Mouse (Mus musculus) liver, embryonic 15.5 days (tissue): ENCODE data around the gene Ift43. TPM values are rescaled to one million over a fixed set of nuclear protein-coding genes. Genes with fewer than 3 reads are reported as not detected.

Experiments used
- ATAC-seq: fragments of 200-750 bp; cut with Nextera tagmentation; 2 replicates; pipeline ENCODE4 v1.8.0; 2017; ENCODE audit warnings: moderate number of reproducible peaks, mild to moderate bottlenecking, moderate library complexity; ENCODE audit not compliant: insufficient read depth
- H3K27ac ChIP-seq: fragments of 300-500 bp; sonication (generic); replicated peaks from 2 replicates; pipeline ENCODE4 v1.5.1; 2015; ENCODE audit warnings: mild to moderate bottlenecking, inconsistent platforms
- H3K27me3 ChIP-seq: fragments of 300-500 bp; sonication (generic); 2 replicates; pipeline ENCODE4 v1.6.1; 2015; ENCODE audit warnings: mild to moderate bottlenecking, inconsistent platforms
- H3K36me3 ChIP-seq: fragments of 300-500 bp; sonication (generic); replicated peaks from 2 replicates; pipeline ENCODE4 v1.6.1; 2015; ENCODE audit warnings: moderate library complexity, mild to moderate bottlenecking, inconsistent platforms
- H3K4me1 ChIP-seq: fragments of 300-500 bp; sonication (generic); replicated peaks from 2 replicates; pipeline ENCODE4 v1.6.1; 2015; ENCODE audit warnings: inconsistent platforms
- H3K4me2 ChIP-seq: fragments of 300-500 bp; sonication (generic); 2 replicates; pipeline ENCODE4 v1.6.1; 2015; ENCODE audit warnings: moderate library complexity, mild to moderate bottlenecking, inconsistent platforms
- H3K4me3 ChIP-seq: fragments of 300-500 bp; sonication (generic); replicated peaks from 2 replicates; pipeline ENCODE4 v1.5.1; 2015; ENCODE audit warnings: mild to moderate bottlenecking, inconsistent platforms
- H3K9ac ChIP-seq: fragments of 300-500 bp; sonication (generic); 2 replicates; pipeline ENCODE4 v1.6.1; 2015; ENCODE audit warnings: moderate library complexity, mild to moderate bottlenecking, inconsistent platforms
- H3K9me3 ChIP-seq: fragments of 300-500 bp; sonication (generic); replicated peaks from 2 replicates; pipeline ENCODE4 v1.6.1; 2016; ENCODE audit warnings: inconsistent platforms
- WGBS: fragments of 180-500 bp; shearing (Covaris S2); methylation state at CpG from one replicate; pipeline ENCODE4 v1.1.7; 2015; ENCODE audit warnings: mixed read lengths; ENCODE audit not compliant: insufficient replicate concordance; 5-methylcytosine and 5-hydroxymethylcytosine counted together
- polyA plus RNA-seq: library from polyadenylated mRNA; unstranded; fragments of >200 nt; fragmentation: Nextera tagmentation; extraction: Ambion mirVana; gene quantifications from 2 replicates; pipeline ENCODE4 v1.2.1, GENCODE M21; 2015

The Ift43 gene
- polyA plus RNA-seq, 1 experiment from 2014 or later: 7.3 TPM

DNA sequence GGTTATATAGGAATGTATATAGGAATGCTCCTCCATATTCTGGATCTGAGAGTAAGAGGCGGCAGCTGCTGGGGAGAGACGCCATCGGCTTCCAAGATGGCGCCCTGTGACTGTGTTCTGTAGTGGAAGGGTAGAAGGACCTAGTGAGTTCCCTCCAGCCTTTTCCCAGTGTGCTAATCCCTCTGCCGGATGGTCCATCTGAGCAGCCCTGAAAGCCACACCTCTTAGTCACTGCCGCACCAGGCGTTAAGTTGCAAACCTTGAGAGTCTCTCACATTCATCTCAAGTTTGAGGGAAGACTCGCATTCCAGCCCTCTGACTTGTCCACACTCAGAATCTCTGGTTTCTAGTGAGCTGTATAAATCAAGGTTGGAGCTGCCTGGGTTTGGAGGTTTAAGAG, 46.7 kb downstream of the Ift43 start:
- H3K9me3 ChIP-seq: no peaks in the 10 kb centered on the region
- no peaks in the 10 kb centered on the region for H3K27me3 ChIP-seq
- H3K4me2 ChIP-seq: no peak overlapping the region
- H3K4me1 ChIP-seq: no peaks in the 10 kb centered on the region
- no peak for ATAC-seq
- no peak overlapping the region for H3K4me3 ChIP-seq
- H3K36me3 ChIP-seq: no peaks in the 10 kb centered on the region
- 78% methylated on average over 8 of the region's 8 CpGs for WGBS
- H3K9ac ChIP-seq: no peak overlapping the region
- no peak overlapping the region for H3K27ac ChIP-seq

DNA sequence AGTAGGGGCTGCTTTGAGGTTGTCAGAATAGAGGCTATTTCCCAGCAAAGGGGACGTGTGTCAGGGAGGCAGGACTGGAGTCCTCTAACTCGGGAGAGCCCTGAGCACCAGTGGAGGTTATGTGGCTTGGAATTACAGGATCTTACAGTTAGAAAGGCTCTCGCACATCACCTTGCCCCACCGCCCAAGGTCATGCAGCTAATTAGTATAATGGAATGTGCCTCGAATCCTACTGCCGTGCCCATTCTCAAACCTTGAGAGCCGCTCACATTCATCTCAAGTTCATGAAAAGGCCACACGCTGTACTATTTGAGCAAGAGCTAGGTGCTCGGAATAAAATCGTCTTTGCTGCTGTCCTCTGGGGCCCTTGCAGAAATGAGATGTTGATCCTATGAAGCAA, 47.4 kb downstream of the Ift43 start:
- Histone ChIP-seq H3K36me3 (no peaks in the 10 kb centered on the region), H3K27me3 (no peaks in the 10 kb centered on the region), H3K27ac (no peak overlapping the region), H3K4me3 (no peak overlapping the region), H3K9me3 (no peaks in the 10 kb centered on the region), H3K4me2 (no peak overlapping the region), H3K9ac (no peak overlapping the region), H3K4me1 (no peaks in the 10 kb centered on the region)
- WGBS: 61% methylated on average over 10 of the region's 10 CpGs
- no peak for ATAC-seq

DNA sequence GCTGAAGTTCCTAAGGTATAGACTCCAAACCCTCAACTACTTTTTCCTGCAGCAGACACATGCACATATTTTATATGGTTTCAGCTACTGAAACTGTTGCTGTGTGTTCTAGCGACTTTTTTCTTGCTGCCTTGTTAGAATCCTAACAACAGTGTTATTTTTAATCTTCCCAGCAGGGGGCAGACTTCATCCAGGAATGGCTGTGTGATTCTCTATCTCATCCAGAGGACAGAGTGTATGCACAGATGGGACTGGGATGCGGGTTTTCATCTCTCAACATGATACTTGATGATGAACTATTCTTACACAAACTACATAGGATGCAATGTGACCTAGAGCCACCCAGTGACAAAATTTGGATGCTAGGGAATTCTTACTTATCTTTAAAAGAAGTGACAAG, 50.5 kb downstream of the Ift43 start:
- Histone ChIP-seq H3K27ac (no peak overlapping the region), H3K36me3 (no peaks in the 10 kb centered on the region), H3K4me2 (no peak overlapping the region), H3K27me3 (no peaks in the 10 kb centered on the region), H3K4me1 (no peaks in the 10 kb centered on the region), H3K4me3 (no peak overlapping the region), H3K9me3 (no peaks in the 10 kb centered on the region), H3K9ac (no peak overlapping the region)
- 18% methylated on average over 2 of the region's 2 CpGs for WGBS
- ATAC-seq: no peak

DNA sequence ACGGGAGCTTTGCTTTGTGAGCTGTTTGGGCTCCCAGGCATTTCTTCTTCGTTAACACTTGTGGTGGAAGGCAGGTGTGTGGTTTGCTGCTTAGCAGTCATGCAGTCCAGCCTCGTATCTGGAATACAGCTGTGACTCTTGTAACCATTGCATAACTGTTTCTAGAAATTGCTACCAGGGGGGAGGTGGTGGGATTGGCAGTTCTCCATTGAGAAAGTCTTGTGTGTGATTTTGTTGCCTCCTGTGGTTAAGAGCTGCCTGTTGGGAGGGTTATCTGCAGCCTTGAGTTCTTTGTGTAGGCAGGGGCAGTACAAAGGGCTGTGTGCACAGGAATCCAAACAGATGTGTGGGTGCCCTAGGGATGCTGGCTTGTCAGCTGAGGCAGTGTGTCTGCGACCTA, 53.4 kb downstream of the Ift43 start:
- H3K4me2 ChIP-seq: no peak overlapping the region
- H3K9me3 ChIP-seq: no peaks in the 10 kb centered on the region
- no peaks in the 10 kb centered on the region for H3K4me1 ChIP-seq
- ATAC-seq: no peak
- no peaks in the 10 kb centered on the region for H3K27me3 ChIP-seq
- no peak overlapping the region for H3K9ac ChIP-seq
- 59% methylated on average over 4 of the region's 4 CpGs for WGBS
- no peaks in the 10 kb centered on the region for H3K36me3 ChIP-seq
- H3K27ac ChIP-seq: no peak overlapping the region
- H3K4me3 ChIP-seq: no peak overlapping the region

DNA sequence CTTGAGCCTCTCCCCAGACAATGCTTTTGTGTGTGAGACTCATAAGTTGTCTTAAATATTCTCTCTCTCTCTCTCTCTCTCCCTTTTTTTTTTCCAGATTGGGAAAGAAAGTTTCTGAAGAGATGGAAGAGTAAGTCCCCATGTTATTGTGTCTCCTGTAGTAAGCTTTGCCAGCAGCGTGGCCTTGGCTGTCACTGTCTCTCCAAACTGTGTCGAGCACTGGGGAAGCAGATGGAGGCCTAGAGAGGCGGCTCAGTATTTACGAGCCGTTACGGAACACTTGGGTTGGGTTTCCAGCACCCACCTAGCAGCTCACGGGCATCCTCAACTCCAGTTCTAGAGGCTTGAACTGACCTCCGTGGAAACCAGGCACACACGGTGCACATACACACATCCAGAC, 56.4 kb downstream of the Ift43 start:
- H3K36me3 ChIP-seq: no peaks in the 10 kb centered on the region
- 71% methylated on average over 9 of the region's 9 CpGs for WGBS
- H3K9ac ChIP-seq: no peak overlapping the region
- no peaks in the 10 kb centered on the region for H3K9me3 ChIP-seq
- no peak for ATAC-seq
- no peak overlapping the region for H3K4me2 ChIP-seq
- no peaks in the 10 kb centered on the region for H3K27me3 ChIP-seq
- H3K4me1 ChIP-seq: no peaks in the 10 kb centered on the region
- no peak overlapping the region for H3K27ac ChIP-seq
- no peak overlapping the region for H3K4me3 ChIP-seq

DNA sequence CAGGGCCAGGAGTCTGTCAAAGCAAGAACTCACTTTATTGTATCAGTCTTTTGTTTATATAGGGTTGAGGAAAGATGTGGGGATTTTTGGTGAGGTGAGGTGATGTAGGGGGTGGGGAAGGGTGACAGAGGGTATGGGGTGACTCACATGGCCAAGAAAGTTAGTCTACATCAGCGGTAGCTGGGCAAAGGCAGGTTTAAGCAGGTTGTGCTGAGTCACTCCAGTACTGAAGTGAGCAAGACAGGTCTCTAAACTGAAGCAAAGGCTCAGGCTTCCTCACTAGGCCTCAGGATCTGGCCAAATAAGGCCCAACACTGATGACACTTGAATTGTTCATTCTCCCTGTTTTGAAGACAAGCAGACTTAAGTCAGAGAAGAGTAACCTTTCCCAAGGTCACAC, 60.0 kb downstream of the Ift43 start:
- H3K27me3 ChIP-seq: no peaks in the 10 kb centered on the region
- no peak for ATAC-seq
- no peak overlapping the region for H3K4me3 ChIP-seq
- no peak overlapping the region for H3K9ac ChIP-seq
- no peaks in the 10 kb centered on the region for H3K4me1 ChIP-seq
- 58% methylated on average over 1 of the region's 1 CpGs for WGBS
- H3K36me3 ChIP-seq: no peaks in the 10 kb centered on the region
- no peaks in the 10 kb centered on the region for H3K9me3 ChIP-seq
- no peak overlapping the region for H3K4me2 ChIP-seq
- no peak overlapping the region for H3K27ac ChIP-seq

DNA sequence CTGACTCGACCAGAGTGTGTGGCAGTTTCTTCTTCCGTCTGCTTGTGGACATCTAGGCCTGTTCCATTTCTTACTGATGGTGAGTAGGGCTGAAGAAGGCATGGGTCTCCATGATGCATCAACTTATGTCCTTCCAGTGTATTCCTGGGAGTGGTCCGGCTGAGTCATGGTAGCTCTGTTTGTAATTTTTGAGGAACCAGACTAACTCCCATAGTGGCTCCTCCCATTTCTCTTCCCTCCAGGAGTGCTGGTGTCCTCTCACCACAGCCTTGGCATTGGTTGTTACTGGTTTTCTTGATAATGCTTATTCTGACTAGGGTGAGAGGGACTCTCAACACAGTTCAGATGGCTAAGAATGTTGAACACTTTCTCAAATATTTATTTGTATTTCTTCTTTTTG, 63.9 kb downstream of the Ift43 start:
- Histone ChIP-seq H3K9me3 (no peaks in the 10 kb centered on the region), H3K4me1 (no peaks in the 10 kb centered on the region), H3K4me3 (no peak overlapping the region), H3K4me2 (no peak overlapping the region), H3K36me3 (no peaks in the 10 kb centered on the region), H3K9ac (no peak overlapping the region), H3K27ac (no peak overlapping the region), H3K27me3 (no peaks in the 10 kb centered on the region)
- ATAC-seq: no peak
- 70% methylated on average over 3 of the region's 3 CpGs for WGBS

DNA sequence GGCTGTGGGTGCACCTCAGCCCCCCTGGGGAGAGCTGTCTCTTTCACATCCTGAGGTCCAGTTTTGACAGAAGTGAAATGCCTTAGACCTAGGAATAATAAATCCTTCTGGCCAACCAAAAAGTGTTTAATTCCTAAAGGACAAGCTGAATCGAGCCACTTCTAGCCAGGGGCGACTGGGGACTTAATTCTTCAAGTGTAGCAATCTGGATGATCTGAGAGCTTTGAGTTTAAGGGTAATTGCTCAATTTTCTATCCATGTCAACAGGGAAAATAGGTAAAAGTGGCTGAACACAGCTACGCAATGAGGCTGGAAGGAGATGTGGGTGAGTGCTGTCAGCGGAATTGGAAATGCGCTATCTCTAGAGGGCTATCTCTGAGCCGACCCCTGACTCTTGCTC, 65.9 kb downstream of the Ift43 start:
- Histone ChIP-seq H3K27ac (no peak overlapping the region), H3K4me2 (no peak overlapping the region), H3K4me3 (no peak overlapping the region), H3K27me3 (no peaks in the 10 kb centered on the region), H3K36me3 (no peaks in the 10 kb centered on the region), H3K4me1 (no peaks in the 10 kb centered on the region), H3K9ac (no peak overlapping the region), H3K9me3 (no peaks in the 10 kb centered on the region)
- 62% methylated on average over 6 of the region's 6 CpGs for WGBS
- no peak for ATAC-seq

DNA sequence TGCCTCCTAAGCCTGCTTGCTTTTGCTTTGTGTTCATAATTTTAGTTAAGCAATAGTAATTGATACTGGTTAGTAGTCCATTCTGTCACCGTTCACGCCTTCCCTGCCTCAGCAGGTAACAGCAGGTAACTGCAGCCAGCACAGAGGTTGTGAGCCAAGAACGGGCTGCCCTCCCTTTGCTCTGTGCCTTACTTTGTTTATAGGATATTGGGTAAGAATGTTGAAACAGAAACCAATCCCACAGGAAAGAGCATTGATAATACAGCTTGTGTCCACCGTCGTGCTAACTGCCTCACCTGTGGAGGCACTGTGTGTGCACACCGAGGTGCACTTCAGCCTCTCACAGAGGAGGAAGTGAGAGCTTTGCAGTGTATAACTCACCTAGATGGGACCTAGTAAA, 66.7 kb downstream of the Ift43 start:
- H3K4me1 ChIP-seq: no peaks in the 10 kb centered on the region
- H3K27me3 ChIP-seq: no peaks in the 10 kb centered on the region
- no peaks in the 10 kb centered on the region for H3K36me3 ChIP-seq
- ATAC-seq: no peak
- no peak overlapping the region for H3K4me2 ChIP-seq
- no peak overlapping the region for H3K9ac ChIP-seq
- WGBS: 73% methylated on average over 6 of the region's 6 CpGs
- no peak overlapping the region for H3K27ac ChIP-seq
- no peak overlapping the region for H3K4me3 ChIP-seq
- no peaks in the 10 kb centered on the region for H3K9me3 ChIP-seq

DNA sequence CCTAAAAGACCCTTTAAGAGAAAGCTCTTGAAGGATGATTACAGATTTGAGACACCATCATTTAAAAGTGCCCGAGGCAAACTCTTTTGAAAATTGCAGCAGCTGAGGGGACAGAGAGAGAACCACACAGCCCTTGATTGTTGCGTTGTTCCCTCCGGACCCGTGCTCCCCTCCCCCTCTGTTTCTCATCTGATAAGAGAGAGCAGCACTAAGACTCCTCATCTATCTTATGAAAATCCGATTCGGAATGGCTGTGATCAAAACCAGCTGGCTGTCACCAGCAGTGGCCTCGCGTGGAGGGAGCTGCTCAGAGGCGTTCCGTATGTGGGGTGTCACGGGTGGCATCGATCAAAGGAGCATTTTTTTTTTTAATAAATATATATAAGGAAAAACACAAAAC, 69.6 kb downstream of the Ift43 start:
- H3K27ac ChIP-seq: no peak overlapping the region
- H3K36me3 ChIP-seq: no peaks in the 10 kb centered on the region
- no peaks in the 10 kb centered on the region for H3K9me3 ChIP-seq
- H3K4me2 ChIP-seq: no peak overlapping the region
- H3K4me1 ChIP-seq: no peaks in the 10 kb centered on the region
- no peaks in the 10 kb centered on the region for H3K27me3 ChIP-seq
- H3K4me3 ChIP-seq: no peak overlapping the region
- no peak for ATAC-seq
- no peak overlapping the region for H3K9ac ChIP-seq
- 65% methylated on average over 12 of the region's 12 CpGs for WGBS

DNA sequence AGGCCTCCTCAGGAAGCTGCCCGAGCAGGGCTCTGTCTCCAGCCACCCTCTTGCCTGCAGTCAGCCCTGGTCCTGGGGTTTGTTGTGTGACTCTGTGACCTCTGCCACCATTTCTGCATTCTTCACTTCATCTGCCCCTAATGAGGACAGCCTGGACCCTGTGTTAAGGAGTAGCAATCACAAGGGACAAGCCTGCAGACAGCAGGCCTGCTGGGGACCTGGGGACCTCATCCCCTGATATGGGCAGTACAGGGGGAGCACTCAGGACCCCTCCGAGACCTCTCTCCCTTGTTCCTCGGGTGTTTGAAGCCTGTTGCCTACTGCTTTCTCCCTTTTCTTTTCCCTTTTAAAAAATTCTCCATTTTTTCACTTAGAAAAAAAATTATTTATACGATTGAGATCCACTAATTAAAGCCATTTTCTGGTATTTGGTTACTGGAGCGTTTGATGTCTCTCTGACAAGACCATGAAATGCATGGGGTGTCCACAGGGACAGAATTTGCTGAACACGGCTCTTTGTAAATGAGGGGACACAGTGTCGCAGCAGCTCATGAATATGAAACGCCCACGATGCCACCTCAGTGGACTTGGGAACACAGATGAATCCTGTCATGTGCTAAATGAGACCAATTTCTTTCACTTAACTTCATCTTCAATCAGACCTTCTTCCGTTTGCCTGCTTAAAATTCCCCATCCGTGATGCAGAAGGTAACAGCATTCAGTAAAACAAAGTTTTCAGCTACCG, 71.0 kb downstream of the Ift43 start:
- Histone ChIP-seq H3K9me3 (no peaks in the 10 kb centered on the region), H3K4me2 (no peak overlapping the region), H3K4me3 (no peak overlapping the region), H3K27me3 (no peaks in the 10 kb centered on the region), H3K36me3 (no peaks in the 10 kb centered on the region), H3K4me1 (no peaks in the 10 kb centered on the region), H3K9ac (no peak overlapping the region), H3K27ac (no peak overlapping the region)
- ATAC-seq: no peak
- WGBS: 69% methylated on average over 12 of the region's 12 CpGs

DNA sequence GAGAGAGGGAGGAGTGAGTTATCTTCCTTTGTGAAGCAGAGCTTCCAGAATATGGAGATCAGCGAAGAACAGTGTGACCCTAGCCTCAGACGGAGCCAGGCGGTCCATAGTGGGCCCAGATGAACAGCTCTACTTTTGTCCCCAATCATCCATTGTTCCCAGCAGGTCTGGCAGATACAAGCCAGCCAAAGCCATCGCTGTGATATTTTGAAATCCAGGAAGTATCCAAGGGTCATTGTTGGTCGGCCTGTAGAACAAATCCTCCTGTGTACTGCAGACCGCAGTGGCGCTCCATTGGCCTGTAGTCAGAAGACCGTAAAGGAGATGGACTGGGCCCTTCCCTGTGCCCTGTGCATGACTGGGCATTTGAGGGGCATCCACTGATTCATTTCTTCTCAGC, 72.8 kb downstream of the Ift43 start:
- H3K36me3 ChIP-seq: no peaks in the 10 kb centered on the region
- no peaks in the 10 kb centered on the region for H3K27me3 ChIP-seq
- H3K4me1 ChIP-seq: no peaks in the 10 kb centered on the region
- no peak for ATAC-seq
- H3K4me3 ChIP-seq: no peak overlapping the region
- H3K9ac ChIP-seq: no peak overlapping the region
- WGBS: 70% methylated on average over 8 of the region's 8 CpGs
- H3K4me2 ChIP-seq: no peak overlapping the region
- no peak overlapping the region for H3K27ac ChIP-seq
- no peaks in the 10 kb centered on the region for H3K9me3 ChIP-seq
